Mouse (Mus musculus): ENCODE measurements around the gene Eml3.
"Not testable (repeated sequence)": the region's sequence is repeated elsewhere in the genome, so short reads cannot be mapped to it uniquely, and the experiment has no call there.

The Eml3 gene

DNA sequence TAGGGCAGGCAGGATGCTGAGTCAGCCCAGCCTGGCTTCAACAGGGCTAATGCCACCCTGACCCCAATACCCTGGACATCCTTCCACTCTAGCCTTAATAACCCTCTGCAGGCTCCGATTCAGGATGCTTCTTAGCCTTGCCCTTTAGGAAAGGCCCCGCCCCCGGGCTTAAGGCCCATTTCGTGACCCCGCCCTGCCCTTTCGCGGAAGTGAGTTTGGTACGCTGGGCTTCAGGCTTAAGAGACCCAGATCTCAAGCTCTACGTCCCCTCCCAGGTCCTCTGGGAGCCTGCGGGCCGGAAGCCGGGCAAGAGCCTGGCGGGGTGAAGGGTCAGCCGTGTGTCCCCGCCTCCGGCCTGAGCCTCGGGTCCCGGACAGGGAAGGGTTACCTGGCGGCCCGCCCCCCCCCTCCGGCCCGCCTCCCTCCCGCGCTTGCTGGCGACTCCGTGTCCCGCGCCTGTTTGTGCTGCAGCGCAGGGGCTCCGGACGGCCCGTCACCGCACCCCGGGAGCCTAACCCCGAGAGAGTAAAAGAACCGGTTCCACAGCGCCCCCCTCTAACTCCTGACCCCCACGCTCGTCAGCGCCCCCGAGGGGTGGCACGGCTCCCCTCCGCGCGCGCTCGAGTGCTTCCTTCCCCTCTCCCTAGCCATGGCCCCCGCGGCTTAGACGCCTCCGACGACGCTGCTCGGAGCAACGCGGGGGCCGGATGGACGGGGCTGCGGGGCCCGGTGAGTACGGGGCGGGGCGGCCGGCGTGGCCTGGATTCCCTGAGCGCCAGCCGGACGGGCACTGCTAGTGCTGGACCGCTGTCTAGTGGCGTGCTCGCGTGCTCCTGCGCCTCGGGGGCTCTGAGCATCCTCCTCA, at the start of gene Eml3, which contains the start of gene Rom1:
Gene Eml3 (plus strand): TSS at position 329 of the 865 bp plus-strand sequence.
Gene Rom1 (minus strand): TSS at position 133 of the 865 bp plus-strand sequence.
- DNase-seq = peak; percentile 94 to 95

DNA sequence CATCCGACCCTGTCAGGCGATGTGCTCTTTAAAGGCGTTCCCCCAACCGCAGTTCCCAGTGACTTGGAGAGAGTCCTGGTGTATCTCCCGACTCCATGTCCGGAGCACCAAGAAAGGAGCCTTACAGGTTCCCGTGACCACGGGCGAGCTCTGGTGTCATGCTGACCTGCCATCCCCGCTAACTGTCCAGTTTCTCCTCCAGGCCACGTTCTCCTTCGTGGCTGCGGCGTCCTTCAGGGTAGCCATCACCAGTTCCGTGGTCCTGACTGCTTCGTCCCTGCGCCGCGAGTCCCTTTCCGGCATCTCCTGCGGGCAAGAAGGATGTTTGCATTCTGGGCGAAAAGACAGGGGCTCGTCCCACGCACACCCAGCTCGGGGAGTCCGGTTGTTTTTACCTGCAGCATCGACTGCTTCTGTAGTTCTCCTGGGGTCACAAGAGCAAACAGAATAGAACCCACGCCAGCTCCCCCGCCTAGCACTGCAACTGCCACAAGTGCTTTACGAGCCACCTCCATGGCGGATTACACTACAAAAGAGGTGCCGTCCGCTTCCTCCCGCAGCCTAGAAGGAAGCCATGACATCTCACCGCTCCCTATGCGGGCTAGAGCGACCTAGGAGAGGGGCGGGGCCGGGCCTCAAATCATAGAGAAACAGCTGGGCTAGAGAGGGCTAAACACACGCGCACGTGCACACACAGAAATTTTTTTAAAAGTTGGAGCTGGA, 48.9 kb upstream of the Eml3 start, which contains the start of gene Uqcc3:
Gene Uqcc3 (minus strand): TSS at position 613 of the 723 bp plus-strand sequence.
- peak; percentile 93 for DNase-seq

DNA sequence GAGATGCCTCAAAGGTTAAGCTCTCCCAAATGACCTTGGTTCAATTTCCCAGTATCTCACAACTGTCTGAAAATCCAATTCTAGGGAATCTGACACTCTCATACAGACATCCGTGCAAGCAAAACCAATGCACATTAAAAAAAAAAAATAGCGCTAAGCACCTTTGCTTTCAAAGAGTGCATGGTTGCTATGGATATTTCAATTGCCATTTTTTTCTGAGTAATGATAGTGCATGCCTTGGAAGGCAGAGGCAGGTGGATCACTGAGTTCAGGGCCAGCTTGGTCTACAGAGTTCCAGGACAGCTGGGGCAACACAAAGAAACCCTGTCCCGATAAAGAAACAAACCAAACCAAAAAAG, 48.3 kb upstream of the Eml3 start:
- DNase-seq = no peak

DNA sequence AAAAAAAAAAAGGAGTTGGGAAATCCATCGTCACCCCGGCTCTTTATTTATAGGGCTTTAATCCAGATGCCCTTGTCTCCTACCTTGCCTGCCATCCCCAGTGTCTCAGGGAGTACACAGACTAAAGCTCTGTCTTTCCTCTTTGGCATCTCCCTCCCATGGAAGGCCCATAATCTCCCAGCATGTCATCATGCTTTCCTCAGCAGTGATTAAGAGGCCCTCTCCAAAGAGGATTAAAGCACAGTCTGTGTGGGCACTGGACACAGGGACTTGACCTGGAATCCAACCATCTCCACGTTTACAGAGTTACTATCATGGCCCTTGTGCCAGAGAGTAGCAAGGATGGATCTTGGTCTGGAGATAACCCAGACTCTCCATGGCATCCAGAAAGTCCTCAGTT, 45.7 kb upstream of the Eml3 start, which contains the start of the genes Lbhd1 and Gm49403:
Gene Lbhd1 (plus strand): TSS at position 117 of the 400 bp plus-strand sequence.
Gene Gm49403 (plus strand): TSS at position 315 of the 400 bp plus-strand sequence.
- no peak for DNase-seq

DNA sequence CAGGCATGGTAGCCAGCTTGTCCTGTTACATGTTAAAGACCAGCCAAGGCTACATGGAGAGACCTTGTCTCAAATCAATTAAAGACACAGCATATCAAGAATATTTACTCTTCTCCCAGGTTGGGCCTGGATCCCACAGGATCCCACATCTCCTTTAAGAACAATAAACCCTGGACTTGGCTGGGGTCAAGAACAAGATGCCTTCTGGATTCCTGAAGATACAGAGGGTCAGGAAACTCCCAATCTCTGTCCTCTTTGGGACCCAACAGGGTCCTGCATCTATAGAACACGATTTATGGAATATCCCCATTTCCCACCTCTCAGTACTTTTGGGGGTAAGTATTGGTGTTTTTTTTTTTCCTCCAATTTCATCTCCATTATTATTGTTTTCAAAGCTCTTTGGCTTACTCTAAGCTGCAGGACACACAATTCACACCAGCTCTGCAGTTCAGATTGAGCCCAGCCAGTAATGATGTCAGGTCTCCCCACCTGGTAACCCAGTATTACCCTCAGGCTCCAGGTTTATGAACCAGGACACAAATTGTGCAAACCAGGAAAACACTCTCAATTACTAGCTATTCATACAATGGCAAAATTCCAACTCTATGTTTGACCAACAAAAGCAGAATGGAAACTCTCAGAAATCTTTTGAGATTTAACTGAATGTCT, 42.3 kb upstream of the Eml3 start:
- no peak for DNase-seq

DNA sequence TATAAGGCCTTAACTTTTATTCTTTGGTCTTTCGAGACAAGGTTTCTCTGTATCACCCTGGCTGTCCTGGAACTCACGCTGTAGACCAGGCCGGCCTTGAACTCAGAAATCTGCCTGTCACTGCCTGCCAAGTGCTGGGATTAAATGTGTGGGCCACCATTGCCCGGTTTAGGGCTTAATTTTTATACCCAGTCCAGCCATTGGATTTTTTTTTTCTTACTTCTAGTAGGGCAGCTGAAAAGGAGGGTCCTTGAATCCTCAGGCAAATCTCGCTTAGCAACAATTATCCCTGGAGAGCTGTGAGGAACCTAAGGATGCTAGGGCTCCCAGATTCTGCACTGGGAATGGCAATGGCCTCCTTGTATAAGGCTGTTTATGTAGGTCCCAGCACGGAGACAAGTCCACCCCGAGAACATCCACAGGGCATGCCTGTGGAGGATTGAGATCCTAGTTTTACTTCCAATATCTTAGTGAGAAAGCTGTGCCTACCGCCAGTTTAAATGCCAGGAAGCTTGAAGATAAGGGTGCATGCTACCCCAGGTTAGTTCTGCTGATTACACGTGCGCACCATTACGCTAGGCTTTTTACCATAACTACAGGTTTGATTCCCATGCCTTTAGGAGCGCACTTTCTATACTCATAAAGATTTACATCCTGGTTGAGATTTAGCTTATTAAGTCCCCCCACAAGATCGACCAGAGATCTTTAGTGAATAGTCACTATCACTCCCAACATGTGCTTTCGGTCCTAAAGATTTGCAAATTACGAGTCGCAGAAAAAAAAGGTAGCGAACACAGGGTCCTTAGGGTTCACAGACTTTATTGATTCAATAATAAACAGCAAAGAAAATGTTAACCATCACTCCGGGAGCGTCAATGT, 41.5 kb upstream of the Eml3 start:
- no peak for DNase-seq

- DNase-seq = peak; percentile 95 to 96
These were observed 40.6 kb upstream of the Eml3 start, which contains the start of the genes 1810009A15Rik and Gm49416 for GRCm38 (mm10) chr19:8888511-8889385. Gene 1810009A15Rik (plus strand): TSS chr19:8888853. Gene Gm49416 (plus strand): TSS chr19:8888926.

GRCm38 (mm10) chr19:8892829-8893766, 36.3 kb upstream of the Eml3 start, which contains the start of gene Ints5:
Gene Ints5 (plus strand): TSS chr19:8893005.
- DNase-seq = peak; percentile 86

GRCm38 (mm10) chr19:8895397-8895960, 33.9 kb upstream of the Eml3 start:
- DNase-seq = no peak

GRCm38 (mm10) chr19:8896231-8896630, 33.1 kb upstream of the Eml3 start:
- DNase-seq = not testable (repeated sequence)

DNA sequence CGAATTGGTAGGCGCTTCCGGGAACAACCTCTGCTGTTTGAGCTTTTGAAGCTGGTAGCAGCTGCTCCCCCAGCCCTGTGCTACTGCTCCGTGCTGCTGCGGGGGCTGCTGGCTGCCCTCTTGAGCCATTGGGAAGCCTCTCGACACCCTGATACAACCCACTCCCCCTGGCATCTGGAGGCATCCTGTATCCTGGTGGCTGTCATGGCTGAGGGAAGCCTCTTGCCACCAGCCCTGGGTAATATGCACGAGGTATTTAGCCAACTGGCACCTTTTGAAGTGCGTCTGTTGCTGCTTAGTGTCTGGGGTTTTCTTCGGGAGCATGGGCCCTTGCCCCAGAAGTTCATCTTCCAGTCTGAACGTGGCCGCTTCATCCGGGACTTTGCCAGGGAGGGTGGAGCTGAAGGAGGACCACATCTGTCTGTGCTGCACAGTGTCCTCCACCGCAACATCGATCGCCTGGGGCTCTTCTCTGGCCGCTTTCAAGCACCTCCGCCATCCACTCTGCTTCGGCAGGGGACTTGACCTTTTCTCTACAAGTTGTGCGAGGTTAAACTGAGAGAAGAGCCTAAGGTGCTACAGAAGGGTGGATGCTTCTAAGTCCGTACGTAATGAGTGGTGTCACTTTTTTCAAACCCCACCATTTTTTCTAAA, 32.0 kb upstream of the Eml3 start:
- DNase-seq = peak; percentile 26 to 39

DNA sequence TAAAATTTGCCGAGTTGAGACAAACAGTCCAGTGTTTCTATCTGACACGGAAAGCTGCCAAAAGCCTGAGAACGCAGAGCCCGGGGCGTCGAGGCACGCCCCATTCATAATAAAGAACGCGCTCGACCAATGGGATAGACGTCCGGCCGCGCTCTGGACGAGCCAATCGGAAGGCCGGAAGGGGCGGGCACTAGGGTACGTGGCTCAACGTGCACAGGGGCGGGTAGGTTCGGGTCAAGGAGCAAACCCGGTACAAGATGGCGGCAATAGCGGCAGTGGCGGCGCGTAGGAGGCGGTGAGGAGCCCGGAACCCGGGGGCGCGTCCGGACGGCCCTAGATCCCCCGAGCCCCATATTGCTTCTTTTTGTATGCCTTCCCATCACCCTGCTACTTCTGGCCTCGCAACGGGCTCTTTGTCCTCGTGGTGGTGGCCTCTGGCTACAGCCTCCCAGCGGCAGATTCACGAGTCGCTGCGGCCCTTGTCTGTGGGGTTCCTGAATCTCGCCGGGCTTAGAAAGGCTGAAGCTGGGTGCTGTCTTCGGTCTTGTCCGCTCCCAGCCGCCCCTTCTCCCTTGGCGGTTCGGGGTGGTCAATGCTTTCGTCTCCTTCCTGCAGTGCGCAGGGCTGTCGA, 31.4 kb upstream of the Eml3 start, which contains the start of gene Ganab:
Gene Ganab (plus strand): TSS at position 207 of the 631 bp plus-strand sequence.
- DNase-seq = peak; percentile 97 to 98

DNA sequence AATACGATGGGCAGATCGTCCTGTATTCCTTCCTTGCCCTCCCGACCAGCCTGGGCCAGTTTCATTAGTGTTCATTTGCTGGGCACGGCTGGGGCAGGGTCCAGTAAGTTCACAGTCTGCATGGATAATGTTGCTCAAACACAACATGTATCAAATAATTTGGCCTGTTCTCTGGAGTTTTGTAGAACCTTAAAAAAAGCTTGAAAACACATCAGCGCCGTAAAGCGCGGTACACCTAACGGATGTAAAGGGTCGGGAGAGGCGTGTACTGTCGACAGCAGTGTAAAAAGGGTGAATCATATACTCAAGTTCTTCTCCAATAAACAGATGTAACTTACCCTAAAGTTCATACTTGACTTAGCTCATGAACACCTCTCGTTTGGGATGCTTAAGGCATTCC, 30.8 kb upstream of the Eml3 start:
- DNase-seq = no peak

- no peak for DNase-seq
These were observed 30.3 kb upstream of the Eml3 start for GRCm38 (mm10) chr19:8899079-8899478.

GRCm38 (mm10) chr19:8903412-8903811, 25.9 kb upstream of the Eml3 start:
- DNase-seq = no peak

- DNase-seq = no peak
These were observed 20.8 kb upstream of the Eml3 start for GRCm38 (mm10) chr19:8908531-8908930.

- no peak for DNase-seq
These were observed 17.5 kb upstream of the Eml3 start for GRCm38 (mm10) chr19:8911810-8912209.

- DNase-seq = no peak
These were observed 15.1 kb upstream of the Eml3 start for GRCm38 (mm10) chr19:8914212-8914611.
